Mouse (Mus musculus) neural tube, embryonic 10.5 days (tissue): Measurements from ENCODE around the gene Vmn1r84.

ENCODE experiments used
- DNase-seq: peaks from one replicate; pipeline ENCODE4 v3.0.0-alpha.2; 2017; ENCODE audit warnings: low spot score; ENCODE audit errors: extremely low spot score

The Vmn1r84 gene

DNA sequence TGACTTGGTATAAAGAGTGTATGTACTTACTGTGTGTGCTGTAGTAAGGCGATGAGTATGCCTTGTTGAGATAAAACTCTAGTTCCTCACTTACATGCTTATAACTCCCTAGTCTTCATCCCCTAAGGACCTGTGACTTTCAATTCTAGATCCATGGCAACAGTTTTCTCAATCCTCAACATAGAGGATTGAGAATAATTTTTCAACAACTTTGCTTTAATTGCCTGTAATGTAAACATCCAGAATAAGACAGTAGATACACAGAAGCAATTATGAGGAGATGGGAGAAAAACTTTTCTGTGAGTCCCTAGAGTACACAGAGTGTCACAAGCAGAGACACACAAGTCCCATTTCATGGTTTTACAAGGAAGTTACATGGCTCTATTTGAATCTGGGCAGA, at the start of gene Vmn1r84:
Gene Vmn1r84, minus strand, starts transcription at position 101 of the 400 bp plus-strand sequence.
- no peak for DNase-seq

DNA sequence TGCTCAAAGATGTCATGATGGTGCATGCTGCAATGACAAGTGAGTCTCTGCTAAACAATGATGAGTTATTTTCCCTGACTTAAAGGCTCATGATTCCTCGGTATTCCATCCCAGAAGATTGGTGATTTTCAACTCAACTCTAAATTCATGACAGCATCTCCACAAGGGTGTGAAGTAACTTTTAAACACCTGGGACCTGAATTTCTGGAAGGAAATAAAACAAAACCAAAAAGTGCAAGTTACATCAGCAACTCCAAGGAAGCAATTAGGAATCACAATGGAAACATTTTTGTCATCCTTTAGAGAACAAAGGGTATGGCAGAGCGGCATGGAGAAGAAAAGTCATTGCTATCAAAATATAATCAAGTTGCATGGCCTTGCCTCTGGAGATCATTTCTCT, 39.7 kb downstream of the Vmn1r84 start, which contains the start of gene Vmn1r83:
Gene Vmn1r83, minus strand, starts transcription at position 101 of the 400 bp plus-strand sequence.
- DNase-seq, result no peak
